Mouse (Mus musculus): ENCODE measurements around the gene Rrn3.
A peak's percentile ranks its signal among the peaks of the same experiment; 100 is the strongest.

Gene Rrn3

DNA sequence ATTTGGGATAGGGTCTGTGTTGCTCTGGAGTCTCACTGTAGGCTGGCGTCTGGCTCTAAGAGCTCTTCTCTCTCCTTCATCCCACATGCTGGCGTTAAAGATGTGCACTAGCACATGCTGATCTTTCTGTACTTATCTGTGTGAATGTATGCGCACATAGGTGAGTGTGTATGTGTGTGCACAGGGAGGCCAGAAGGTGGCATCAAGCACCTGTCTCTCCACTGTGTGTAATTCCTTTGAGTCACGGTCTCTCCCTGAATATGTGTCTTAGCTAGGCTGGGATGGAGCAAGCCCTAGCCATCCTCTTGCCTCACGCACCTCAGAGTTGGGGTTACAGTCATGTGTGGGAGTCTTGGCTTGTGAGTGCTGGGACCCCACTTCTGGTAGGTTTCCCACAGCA lies 40.3 kb downstream of the Rrn3 start:
- Histone ChIP-seq H3K9me3 (ENCODE audit: low read length) (no peaks in the 10 kb centered on the region), H3K27me3 (ENCODE audit: insufficient read depth, low read length) (no peaks in the 10 kb centered on the region), H3K4me3 (replicated peaks; ENCODE audit: low read length) (no peak overlapping the region), H3K4me1 (replicated peaks; ENCODE audit: low read depth, low read length) (peaks cover 72% of the 10 kb centered on the region), H3K36me3 (ENCODE audit: insufficient read depth, low read length) (peaks cover 27% of the 10 kb centered on the region)
- no peak for TF ChIP-seq CTCF (conservative IDR thresholded peaks at IDR 0.05; ENCODE audit: low read length)
- TF ChIP-seq NANOG (IDR thresholded peaks at IDR 0.05; ENCODE audit: borderline replicate concordance, low read length): no peak
- TF ChIP-seq POU5F1 (IDR thresholded peaks at IDR 0.05; ENCODE audit: borderline replicate concordance, low read length): no peak

DNA sequence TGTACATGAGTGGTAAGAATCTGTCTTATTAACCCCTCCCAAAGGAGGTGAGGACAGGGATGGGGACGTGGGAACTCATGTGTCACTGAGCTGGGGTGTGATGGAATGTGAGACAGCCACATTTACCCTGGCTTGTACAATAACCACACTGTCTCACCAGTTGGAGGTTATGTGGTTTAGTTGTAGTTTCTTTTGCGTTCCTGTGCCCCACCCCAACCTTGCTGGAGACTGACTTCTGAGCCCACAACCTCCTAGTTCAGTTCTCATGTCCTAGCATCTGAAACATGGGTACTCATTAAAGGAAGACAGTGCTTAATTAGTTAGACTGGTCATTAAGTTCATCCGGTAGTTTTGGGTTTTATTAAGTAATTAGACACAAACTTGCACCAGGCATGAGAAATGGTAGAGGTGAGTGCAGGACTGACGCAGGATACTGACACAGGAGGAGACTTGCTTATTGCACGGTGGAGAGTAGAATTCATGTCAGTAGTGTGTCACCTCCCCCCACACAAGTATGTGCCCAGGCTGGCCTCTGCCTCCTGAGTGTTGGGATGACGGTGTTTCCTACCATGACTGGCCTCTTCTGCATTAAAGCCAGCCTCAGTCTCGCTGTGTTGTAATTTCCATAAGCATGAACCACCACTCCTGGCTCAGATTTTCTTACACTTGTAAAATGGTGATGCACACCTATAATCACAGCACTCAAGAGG lies 45.4 kb downstream of the Rrn3 start:
- Histone ChIP-seq H3K27me3 (ENCODE audit: insufficient read depth, low read length) (no peaks in the 10 kb centered on the region), H3K36me3 (ENCODE audit: insufficient read depth, low read length) (peaks cover 59% of the 10 kb centered on the region), H3K4me3 (replicated peaks; ENCODE audit: low read length) (no peak overlapping the region), H3K4me1 (replicated peaks; ENCODE audit: low read depth, low read length) (peaks cover 48% of the 10 kb centered on the region), H3K9me3 (ENCODE audit: low read length) (no peaks in the 10 kb centered on the region)
- no peak for TF ChIP-seq CTCF (conservative IDR thresholded peaks at IDR 0.05; ENCODE audit: low read length)
- no peak for TF ChIP-seq NANOG (IDR thresholded peaks at IDR 0.05; ENCODE audit: borderline replicate concordance, low read length)
- no peak for TF ChIP-seq POU5F1 (IDR thresholded peaks at IDR 0.05; ENCODE audit: borderline replicate concordance, low read length)

- TF ChIP-seq NANOG (IDR thresholded peaks at IDR 0.05; ENCODE audit: borderline replicate concordance, low read length) (no peak), POU5F1 (IDR thresholded peaks at IDR 0.05; ENCODE audit: borderline replicate concordance, low read length) (no peak), CTCF (conservative IDR thresholded peaks at IDR 0.05; ENCODE audit: low read length) (no peak)
- peaks cover 65% of the 10 kb centered on the region for H3K36me3 ChIP-seq (ENCODE audit: insufficient read depth, low read length)
- no peak overlapping the region for H3K4me3 ChIP-seq (replicated peaks; ENCODE audit: low read length)
These were observed 46.0 kb downstream of the Rrn3 start for GRCm38 (mm10) chr16:13826511-13826910.

DNA sequence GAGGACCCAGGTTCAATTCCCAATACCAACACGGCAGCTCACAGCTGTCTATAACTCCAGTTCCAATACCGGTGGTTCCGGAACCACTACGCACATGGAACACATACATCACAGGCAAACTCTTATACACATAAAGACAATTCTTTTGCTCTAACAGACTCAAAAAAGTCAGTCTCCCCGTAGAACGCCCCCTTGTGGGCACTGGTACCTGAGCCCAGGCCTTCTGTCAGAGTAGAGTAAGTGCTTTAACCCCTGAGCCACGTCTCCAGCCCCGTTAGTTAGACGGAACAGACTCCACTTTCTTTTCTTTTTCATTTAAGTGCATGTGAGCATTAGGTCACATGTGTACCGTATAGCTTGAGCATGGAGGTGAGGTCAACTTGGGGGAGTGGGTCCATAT lies 49.9 kb downstream of the Rrn3 start:
- peaks cover 97% of the 10 kb centered on the region for H3K36me3 ChIP-seq (ENCODE audit: insufficient read depth, low read length)
- no peaks in the 10 kb centered on the region for H3K27me3 ChIP-seq (ENCODE audit: insufficient read depth, low read length)
- H3K9me3 ChIP-seq (ENCODE audit: low read length): no peaks in the 10 kb centered on the region
- H3K4me1 ChIP-seq (replicated peaks; ENCODE audit: low read depth, low read length): peaks cover 22% of the 10 kb centered on the region
- H3K4me3 ChIP-seq (replicated peaks; ENCODE audit: low read length): no peak overlapping the region
- no peak for TF ChIP-seq NANOG (IDR thresholded peaks at IDR 0.05; ENCODE audit: borderline replicate concordance, low read length)
- no peak for TF ChIP-seq POU5F1 (IDR thresholded peaks at IDR 0.05; ENCODE audit: borderline replicate concordance, low read length)
- TF ChIP-seq CTCF (conservative IDR thresholded peaks at IDR 0.05; ENCODE audit: low read length): peak; percentile 58

More at GRCm38 (mm10) chr16:13826511-13826910, 46.0 kb downstream of the Rrn3 start:
- Histone ChIP-seq H3K9me3 (ENCODE audit: low read length) (no peaks in the 10 kb centered on the region), H3K4me1 (replicated peaks; ENCODE audit: low read depth, low read length) (peaks cover 49% of the 10 kb centered on the region), H3K27me3 (ENCODE audit: insufficient read depth, low read length) (no peaks in the 10 kb centered on the region)

GRCm38 (mm10) chr16:13831606-13832005 lies 51.1 kb downstream of the Rrn3 start:
- TF ChIP-seq NANOG (IDR thresholded peaks at IDR 0.05; ENCODE audit: borderline replicate concordance, low read length) (no peak), CTCF (conservative IDR thresholded peaks at IDR 0.05; ENCODE audit: low read length) (no peak), POU5F1 (IDR thresholded peaks at IDR 0.05; ENCODE audit: borderline replicate concordance, low read length) (no peak)
- Histone ChIP-seq H3K4me3 (replicated peaks; ENCODE audit: low read length) (no peak overlapping the region), H3K4me1 (replicated peaks; ENCODE audit: low read depth, low read length) (peaks cover 12% of the 10 kb centered on the region; the same call in 1 of the 2 replicates), H3K27me3 (ENCODE audit: insufficient read depth, low read length) (no peaks in the 10 kb centered on the region), H3K36me3 (ENCODE audit: insufficient read depth, low read length) (peaks cover 97% of the 10 kb centered on the region), H3K9me3 (ENCODE audit: low read length) (no peaks in the 10 kb centered on the region)

- Histone ChIP-seq H3K27me3 (ENCODE audit: insufficient read depth, low read length) (no peaks in the 10 kb centered on the region), H3K4me3 (replicated peaks; ENCODE audit: low read length) (no peak overlapping the region), H3K4me1 (replicated peaks; ENCODE audit: low read depth, low read length) (peaks cover 6% of the 10 kb centered on the region; the same call in 1 of the 2 replicates), H3K9me3 (ENCODE audit: low read length) (no peaks in the 10 kb centered on the region), H3K36me3 (ENCODE audit: insufficient read depth, low read length) (peaks cover 99% of the 10 kb centered on the region)
- TF ChIP-seq CTCF (conservative IDR thresholded peaks at IDR 0.05; ENCODE audit: low read length) (no peak), POU5F1 (IDR thresholded peaks at IDR 0.05; ENCODE audit: borderline replicate concordance, low read length) (no peak), NANOG (IDR thresholded peaks at IDR 0.05; ENCODE audit: borderline replicate concordance, low read length) (no peak)
These were observed 53.9 kb downstream of the Rrn3 start for GRCm38 (mm10) chr16:13834382-13834781.

- no peak for TF ChIP-seq POU5F1 (IDR thresholded peaks at IDR 0.05; ENCODE audit: borderline replicate concordance, low read length)
- TF ChIP-seq CTCF (conservative IDR thresholded peaks at IDR 0.05; ENCODE audit: low read length): no peak
- TF ChIP-seq NANOG (IDR thresholded peaks at IDR 0.05; ENCODE audit: borderline replicate concordance, low read length): no peak
- Histone ChIP-seq H3K36me3 (ENCODE audit: insufficient read depth, low read length) (peaks cover 94% of the 10 kb centered on the region), H3K4me1 (replicated peaks; ENCODE audit: low read depth, low read length) (0 out of 2 replicates have a peak, but pooled peaks cover 2% of the 10 kb centered on the region), H3K4me3 (replicated peaks; ENCODE audit: low read length) (no peak overlapping the region), H3K9me3 (ENCODE audit: low read length) (no peaks in the 10 kb centered on the region), H3K27me3 (ENCODE audit: insufficient read depth, low read length) (no peaks in the 10 kb centered on the region)
These were observed 59.5 kb downstream of the Rrn3 start for GRCm38 (mm10) chr16:13840056-13840455.

DNA sequence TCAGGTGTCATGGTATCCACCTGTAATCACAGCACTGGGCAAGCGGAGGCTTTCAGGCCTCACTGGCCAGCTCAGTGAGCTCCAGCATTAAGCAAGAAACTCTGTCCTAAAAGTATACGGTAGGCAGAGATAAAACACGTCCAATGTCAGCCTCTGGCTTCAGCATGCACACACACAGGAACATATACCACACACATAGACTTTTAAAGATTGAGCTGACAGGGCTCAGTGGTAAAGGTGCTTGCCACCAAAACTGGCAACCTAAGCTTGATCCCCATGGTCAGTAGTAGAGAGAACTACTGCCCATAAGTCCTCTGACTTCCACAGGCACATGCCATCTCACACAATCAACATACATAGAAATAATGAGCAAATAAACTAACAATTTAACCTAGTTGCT lies 60.4 kb downstream of the Rrn3 start:
- Histone ChIP-seq H3K27me3 (ENCODE audit: insufficient read depth, low read length) (no peaks in the 10 kb centered on the region), H3K4me3 (replicated peaks; ENCODE audit: low read length) (no peak overlapping the region), H3K4me1 (replicated peaks; ENCODE audit: low read depth, low read length) (0 out of 2 replicates have a peak, but pooled peaks cover 3% of the 10 kb centered on the region), H3K9me3 (ENCODE audit: low read length) (no peaks in the 10 kb centered on the region), H3K36me3 (ENCODE audit: insufficient read depth, low read length) (peaks cover 91% of the 10 kb centered on the region)
- TF ChIP-seq NANOG (IDR thresholded peaks at IDR 0.05; ENCODE audit: borderline replicate concordance, low read length) (no peak), CTCF (conservative IDR thresholded peaks at IDR 0.05; ENCODE audit: low read length) (no peak), POU5F1 (IDR thresholded peaks at IDR 0.05; ENCODE audit: borderline replicate concordance, low read length) (no peak)

Data from E14TG2a.4 (cell line).